Mouse (Mus musculus) heart, postnatal 0 days (tissue): Measurements from ENCODE around the gene Rorc.

ENCODE experiments used
- CTCF ChIP-seq: IDR thresholded peaks from 2 replicates; pipeline ENCODE4 v1.5.1; 2016; ENCODE audit warnings: antibody characterized with exemption, control low read depth, low read depth
- EP300 ChIP-seq: IDR thresholded peaks from 2 replicates; pipeline ENCODE4 v1.6.1; 2016; ENCODE audit warnings: antibody characterized with exemption, low read depth

- TF ChIP-seq CTCF (no peak), EP300 (no peak)
These were observed 11.8 kb upstream of the Rorc start for GRCm38 (mm10) chr3:94360812-94361211.
